Mouse (Mus musculus) heart, embryonic 11.5 days (tissue): Measurements from ENCODE around the gene Fam117a. TPM values are rescaled to one million over a fixed set of nuclear protein-coding genes. Genes with fewer than 3 reads are reported as not detected.
"Not testable (repeated sequence)": the region's sequence is repeated elsewhere in the genome, so short reads cannot be mapped to it uniquely, and the experiment has no call there.

Experiments
- ATAC-seq: fragments of 200-750 bp; cut with Nextera tagmentation; replicated peaks from 2 replicates; pipeline ENCODE4 v1.8.0; 2017; ENCODE audit warnings: moderate library complexity; ENCODE audit not compliant: insufficient number of reproducible peaks, low FRiP score, low TSS enrichment
- H3K27ac ChIP-seq: fragments of 300-500 bp; sonication (generic); 2 replicates; pipeline ENCODE4 v1.5.1; 2014; ENCODE audit warnings: mild to moderate bottlenecking, low read depth, low read length
- H3K27me3 ChIP-seq: fragments of 300-500 bp; sonication (generic); 2 replicates; pipeline ENCODE4 v1.6.1; 2014; ENCODE audit warnings: mild to moderate bottlenecking, low read length, mixed read lengths; ENCODE audit not compliant: control insufficient read depth, insufficient read depth
- H3K36me3 ChIP-seq: fragments of 300-500 bp; sonication (generic); 2 replicates; pipeline ENCODE4 v1.6.1; 2014; ENCODE audit warnings: mild to moderate bottlenecking, low read length, moderate library complexity, mixed read lengths; ENCODE audit not compliant: control insufficient read depth, insufficient read depth
- H3K4me1 ChIP-seq: fragments of 300-500 bp; sonication (generic); 2 replicates; pipeline ENCODE4 v1.6.1; 2014; ENCODE audit warnings: low read length; ENCODE audit not compliant: control insufficient read depth, insufficient read depth
- H3K4me2 ChIP-seq: fragments of 300-500 bp; sonication (generic); 2 replicates; pipeline ENCODE4 v1.6.1; 2014; ENCODE audit warnings: mild to moderate bottlenecking, moderate library complexity
- H3K4me3 ChIP-seq: fragments of 300-500 bp; sonication (generic); 2 replicates; pipeline ENCODE4 v1.5.1; 2014; ENCODE audit warnings: low read depth, low read length
- H3K9ac ChIP-seq: fragments of 300-500 bp; sonication (generic); 2 replicates; pipeline ENCODE4 v1.6.1; 2014; ENCODE audit warnings: mild to moderate bottlenecking, low read depth, low read length, moderate library complexity
- H3K9me3 ChIP-seq: fragments of 300-500 bp; sonication (generic); replicated peaks from 2 replicates; pipeline ENCODE4 v1.6.1; 2016; ENCODE audit warnings: low read length; ENCODE audit not compliant: control insufficient read depth
- WGBS: fragments of 180-500 bp; shearing (Covaris S2); extraction: QIAGEN DNeasy Blood & Tissue Kit; methylation state at CpG from one replicate; pipeline ENCODE4 v1.1.7; 2014; ENCODE audit not compliant: insufficient replicate concordance; 5-methylcytosine and 5-hydroxymethylcytosine counted together
- polyA plus RNA-seq: library from polyadenylated mRNA; unstranded; fragments of >200 nt; fragmentation: Nextera tagmentation; extraction: Ambion mirVana; gene quantifications from 2 replicates; pipeline ENCODE4 v1.2.1, GENCODE M21; 2014

The Fam117a gene
- polyA plus RNA-seq, 1 experiment from 2014 or later = 19.4 TPM

GRCm38 (mm10) chr11:95405771-95406170 is 69.0 kb downstream of the Fam117a start:
- H3K27me3 ChIP-seq = no peaks in the 10 kb centered on the region
- no peak overlapping the region for H3K27ac ChIP-seq
- ATAC-seq = no peak
- H3K4me2 ChIP-seq = no peak overlapping the region
- H3K4me3 ChIP-seq = no peak overlapping the region
- H3K9ac ChIP-seq = no peak overlapping the region
- no peaks in the 10 kb centered on the region for H3K9me3 ChIP-seq
- no peaks in the 10 kb centered on the region for H3K36me3 ChIP-seq
- peaks cover 14% of the 10 kb centered on the region for H3K4me1 ChIP-seq
- 74% methylated on average over 4 of the region's 4 CpGs for WGBS

GRCm38 (mm10) chr11:95406398-95406797 is 69.6 kb downstream of the Fam117a start:
- not testable (repeated sequence) for H3K36me3 ChIP-seq, H3K9me3 ChIP-seq, H3K4me3 ChIP-seq, ATAC-seq, H3K27me3 ChIP-seq, H3K9ac ChIP-seq, H3K27ac ChIP-seq, H3K4me2 ChIP-seq
- H3K4me1 ChIP-seq = peaks cover 14% of the 10 kb centered on the region
- WGBS = 92% methylated on average over 5 of the region's 5 CpGs

- WGBS = 80% methylated on average over 10 of the region's 10 CpGs
Observed at GRCm38 (mm10) chr11:95409450-95410112, 72.8 kb downstream of the Fam117a start.

GRCm38 (mm10) chr11:95411453-95412013 is 74.7 kb downstream of the Fam117a start:
- H3K4me2 ChIP-seq = no peak overlapping the region
- no peaks in the 10 kb centered on the region for H3K9me3 ChIP-seq
- H3K4me3 ChIP-seq = no peak overlapping the region
- peaks cover 8% of the 10 kb centered on the region; the same call in 1 of the 2 replicates for H3K4me1 ChIP-seq
- no peak overlapping the region for H3K27ac ChIP-seq
- H3K9ac ChIP-seq = no peak overlapping the region
- ATAC-seq = no peak
- no peaks in the 10 kb centered on the region for H3K36me3 ChIP-seq
- WGBS = 77% methylated on average over 6 of the region's 6 CpGs
- no peaks in the 10 kb centered on the region for H3K27me3 ChIP-seq

More at GRCm38 (mm10) chr11:95409450-95410112, 72.8 kb downstream of the Fam117a start:
- no peak overlapping the region for H3K27ac ChIP-seq
- H3K4me2 ChIP-seq = no peak overlapping the region
- H3K27me3 ChIP-seq = no peaks in the 10 kb centered on the region
- H3K9ac ChIP-seq = no peak overlapping the region
- no peaks in the 10 kb centered on the region for H3K9me3 ChIP-seq
- no peaks in the 10 kb centered on the region for H3K4me1 ChIP-seq
- H3K36me3 ChIP-seq = no peaks in the 10 kb centered on the region
- no peak overlapping the region for H3K4me3 ChIP-seq
- no peak for ATAC-seq

GRCm38 (mm10) chr11:95412615-95413014 is 75.8 kb downstream of the Fam117a start:
- H3K36me3 ChIP-seq = no peaks in the 10 kb centered on the region
- H3K9me3 ChIP-seq = no peaks in the 10 kb centered on the region
- H3K4me2 ChIP-seq = no peak overlapping the region
- no peak overlapping the region for H3K27ac ChIP-seq
- no peak overlapping the region for H3K4me3 ChIP-seq
- H3K27me3 ChIP-seq = no peaks in the 10 kb centered on the region
- WGBS = 86% methylated on average over 3 of the region's 3 CpGs
- ATAC-seq = no peak
- peaks cover 11% of the 10 kb centered on the region; the same call in 1 of the 2 replicates for H3K4me1 ChIP-seq
- no peak overlapping the region for H3K9ac ChIP-seq

- peak within 1 kb of the TSS; percentile 94 for H3K27ac ChIP-seq
- peak within 1 kb of the TSS; percentile 83 for H3K9ac ChIP-seq
- H3K27me3 ChIP-seq = no peaks in the 10 kb centered on the region
- 2% methylated on average over 56 of the region's 58 CpGs for WGBS
- H3K9me3 ChIP-seq = no peaks in the 10 kb centered on the region
- no peaks in the 10 kb centered on the region for H3K36me3 ChIP-seq
- H3K4me2 ChIP-seq = peak within 1 kb of the TSS; percentile 84
- peaks cover 11% of the 10 kb centered on the region; the same call in 1 of the 2 replicates for H3K4me1 ChIP-seq
- peak; percentile 85 for ATAC-seq
- H3K4me3 ChIP-seq = peak within 1 kb of the TSS; percentile 65
Observed at GRCm38 (mm10) chr11:95413641-95414535, 77.1 kb downstream of the Fam117a start, which contains the start of gene Spop. Spop (plus strand) TSS chr11:95414080.

- Histone ChIP-seq H3K9me3 (no peaks in the 10 kb centered on the region), H3K4me2 (peak overlapping the region; percentile 84), H3K4me1 (peaks cover 11% of the 10 kb centered on the region; the same call in 1 of the 2 replicates), H3K27ac (peak overlapping the region; percentile 94), H3K27me3 (no peaks in the 10 kb centered on the region), H3K4me3 (peak overlapping the region; percentile 65), H3K9ac (peak overlapping the region; percentile 83), H3K36me3 (no peaks in the 10 kb centered on the region)
- whole genome bisulfite sequencing = under 1% methylated on average over 28 of the region's 28 CpGs
- peak; percentile 82 for ATAC-seq
Observed at GRCm38 (mm10) chr11:95414536-95415161, 77.8 kb downstream of the Fam117a start.

- peak overlapping the region; percentile 84 for H3K4me2 ChIP-seq
- no peaks in the 10 kb centered on the region for H3K36me3 ChIP-seq
- no peak for ATAC-seq
- no peak overlapping the region for H3K27ac ChIP-seq
- no peaks in the 10 kb centered on the region for H3K9me3 ChIP-seq
- no peaks in the 10 kb centered on the region for H3K27me3 ChIP-seq
- H3K9ac ChIP-seq = no peak overlapping the region
- H3K4me1 ChIP-seq = peaks cover 11% of the 10 kb centered on the region; the same call in 1 of the 2 replicates
- H3K4me3 ChIP-seq = no peak overlapping the region
Observed at GRCm38 (mm10) chr11:95415931-95416330, 79.1 kb downstream of the Fam117a start.
